Mouse (Mus musculus): ENCODE data around the gene Ptk6.

GRCm38 (mm10) chr2:181144675-181145074 lies 57.9 kb downstream of the Ptk6 start:
- TF ChIP-seq CTCF (IDR thresholded peaks at IDR 0.05; ENCODE audit: low read depth, low read length), result no peak
- no peak for TF ChIP-seq POLR2AphosphoS5 (IDR thresholded peaks at IDR 0.05; ENCODE audit: insufficient replicate concordance, low read depth, low read length)
- TF ChIP-seq GATA1 (IDR thresholded peaks at IDR 0.05; ENCODE audit: borderline replicate concordance, low read length), result no peak
- no peak for TF ChIP-seq TAL1 (conservative IDR thresholded peaks at IDR 0.05; ENCODE audit: low read depth, low read length)
- TF ChIP-seq GATA2 (IDR thresholded peaks at IDR 0.05; ENCODE audit: borderline replicate concordance, low read depth, low read length), result no peak

Measured in G1E (cell line).